Mouse (Mus musculus) layer of hippocampus, adult 8-10 months (tissue): ENCODE measurements at regions not wholly inside any gene's neighbourhood (a gene's known extent, or its start where the extent isn't known, plus 50 kb on each side); places are given as distances from the start of the nearest gene placed in this dataset.
A peak's percentile ranks its signal among the peaks of the same experiment; 100 is the strongest.

ENCODE experiments used
- DNase-seq, 2 experiments: peaks; one replicate each; pipeline ENCODE4 v3.0.0; 2022; ENCODE audit warnings: low spot score in 2 of 2

DNA sequence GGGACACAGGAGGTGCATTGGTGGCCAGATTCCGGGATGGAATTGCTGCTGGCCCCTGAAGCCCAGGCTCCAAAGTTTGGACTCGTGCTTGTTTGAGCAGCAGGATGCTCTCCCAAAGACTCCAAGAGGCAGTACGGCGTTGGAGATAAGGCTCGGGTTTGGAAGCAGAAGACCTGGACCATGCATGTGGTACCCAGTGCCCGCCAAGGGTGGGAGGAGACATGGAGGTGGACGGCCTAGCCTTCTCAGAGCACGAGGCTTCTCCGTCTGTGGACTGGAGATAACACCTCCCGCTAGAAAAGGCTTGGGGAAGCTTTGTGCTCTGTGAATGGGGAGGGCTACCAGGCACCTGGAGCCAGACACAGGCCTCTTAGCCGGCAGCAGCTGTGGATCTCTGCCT is 271.7 kb downstream of the Rps6kc1 start:
- no peak for DNase-seq

DNA sequence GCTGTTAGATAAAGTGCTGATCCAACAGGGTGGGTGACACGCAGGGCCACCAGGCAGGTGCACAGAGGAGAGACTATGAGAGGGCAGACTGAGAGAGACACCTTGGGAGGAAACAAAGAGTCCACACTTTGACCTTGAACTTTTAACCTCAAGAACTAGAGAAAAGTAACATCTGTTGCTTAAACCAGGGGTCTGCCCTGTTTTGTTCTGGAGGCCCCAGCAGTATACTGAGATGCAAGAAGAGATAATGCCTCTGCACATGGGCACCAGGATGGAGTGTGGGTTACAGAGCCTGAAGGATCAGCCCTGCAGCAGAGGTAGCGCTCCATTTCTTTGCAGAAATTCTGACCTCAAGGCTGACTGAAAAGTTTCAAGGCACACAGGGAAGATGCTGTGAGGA is 276.6 kb downstream of the Rps6kc1 start:
- DNase-seq = no peak

DNA sequence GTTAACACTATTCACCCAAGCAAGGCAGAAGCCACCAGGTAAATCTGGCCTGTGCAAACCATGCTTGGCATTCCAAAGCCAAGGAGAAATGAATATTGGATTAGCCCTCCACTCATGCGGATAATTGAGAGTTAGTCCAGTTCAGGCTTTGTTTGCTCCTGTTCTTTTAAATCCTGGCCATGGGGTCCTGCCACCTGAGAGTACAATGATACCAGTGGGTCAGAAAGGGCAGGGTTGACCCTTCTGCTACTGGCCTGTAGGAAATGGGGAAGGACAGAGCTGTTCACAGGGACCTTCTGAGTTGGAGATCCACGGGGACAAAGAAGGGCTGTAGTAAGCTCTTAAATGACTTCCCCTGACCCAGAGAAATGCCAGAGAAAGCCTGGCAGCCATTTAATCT is 279.9 kb downstream of the Rps6kc1 start:
- no peak for DNase-seq

DNA sequence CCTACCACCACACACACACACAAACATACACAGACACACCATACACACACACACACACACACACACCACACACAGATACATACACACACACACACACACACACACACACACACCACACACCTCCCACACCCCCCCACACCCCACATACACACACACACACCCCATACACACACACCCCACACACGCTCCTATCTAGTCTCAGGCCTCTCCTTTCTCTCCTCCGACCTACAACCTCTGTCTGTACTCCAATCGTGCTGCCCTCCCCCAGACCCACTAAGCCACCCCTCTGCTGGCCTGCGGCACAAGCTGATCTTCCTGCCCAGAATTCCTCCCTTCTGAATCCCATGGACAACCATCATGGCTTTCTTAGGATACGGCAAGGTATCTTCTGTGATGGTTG is 281.4 kb downstream of the Rps6kc1 start:
- DNase-seq = no peak

DNA sequence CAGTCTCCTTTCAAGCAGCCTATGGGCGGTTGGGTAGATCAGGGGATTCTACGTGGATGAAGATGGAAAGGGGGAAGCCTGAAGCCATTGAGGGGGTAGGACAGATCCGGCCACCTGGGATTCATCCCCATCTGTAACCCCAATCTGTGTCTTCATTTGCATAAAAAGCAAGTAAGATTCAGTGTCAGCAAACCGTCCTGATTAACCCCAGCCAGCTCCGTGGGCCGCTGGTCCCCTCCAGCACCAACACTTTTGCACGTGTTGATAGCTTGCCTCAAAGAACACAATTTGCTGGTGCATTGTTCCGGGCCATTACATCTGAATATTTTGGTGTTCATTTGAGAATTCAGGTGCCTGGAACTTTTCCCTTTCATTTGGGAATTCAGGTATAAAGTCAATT is 287.7 kb downstream of the Rps6kc1 start:
- no peak for DNase-seq

DNA sequence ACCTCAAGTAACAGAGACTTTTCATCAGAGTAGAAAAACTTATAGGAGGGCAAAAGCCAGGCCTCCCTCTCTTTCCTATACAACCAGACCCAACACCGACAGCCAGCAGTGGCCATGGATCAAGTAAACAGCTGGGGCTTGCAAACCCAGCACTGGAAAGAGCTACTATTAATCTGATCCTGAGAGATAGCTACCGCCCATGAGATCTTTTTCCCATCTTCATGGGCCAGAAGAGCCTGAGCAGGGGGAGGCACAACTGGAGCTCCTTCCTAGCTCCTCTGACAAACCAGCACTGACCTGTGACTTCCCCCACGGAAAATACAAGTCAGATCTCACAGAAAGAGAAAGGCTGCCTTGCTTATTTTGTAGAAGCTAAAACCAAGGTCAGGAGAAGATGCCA is 311.1 kb downstream of the Rps6kc1 start:
- no peak for DNase-seq

DNA sequence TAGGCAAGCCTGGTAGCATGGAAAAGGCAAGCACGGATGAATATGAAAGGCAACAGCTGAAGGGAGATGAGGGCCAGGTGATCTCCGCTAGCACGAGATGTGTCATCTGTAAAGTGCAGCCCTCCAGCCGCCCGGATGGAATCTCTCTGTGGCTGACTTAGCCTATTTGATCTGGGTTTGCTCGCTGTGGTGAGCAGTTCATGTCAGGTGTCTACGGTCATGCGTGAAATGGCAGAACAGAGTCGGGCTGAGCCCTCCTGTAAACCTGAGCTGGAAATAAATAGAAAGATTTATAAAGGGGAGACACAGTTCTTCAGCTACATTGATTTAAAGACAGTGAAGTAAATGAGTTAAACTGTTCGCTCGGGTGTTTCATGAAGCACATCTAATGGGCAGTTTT is 311.9 kb downstream of the Rps6kc1 start:
- no peak for DNase-seq

DNA sequence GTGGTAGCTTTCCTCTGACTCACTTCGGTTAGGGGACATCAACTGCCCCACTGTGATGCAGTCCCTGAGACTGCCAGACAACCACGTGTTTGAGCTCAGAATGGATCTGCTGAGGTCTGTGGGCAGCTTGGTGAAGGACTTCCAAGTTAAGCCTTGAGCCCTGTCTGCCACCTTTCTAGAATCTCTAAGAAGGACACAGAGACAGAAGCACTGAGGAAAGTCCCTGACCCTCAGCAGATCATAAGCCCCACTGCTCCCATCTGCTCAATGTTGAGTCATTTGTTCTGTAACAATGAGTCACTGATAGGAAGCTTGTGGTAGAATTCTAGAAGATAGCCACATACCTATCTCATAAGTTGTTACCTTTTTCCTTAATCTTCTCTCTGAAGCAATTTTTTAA is 315.4 kb downstream of the Rps6kc1 start:
- no peak for DNase-seq

DNA sequence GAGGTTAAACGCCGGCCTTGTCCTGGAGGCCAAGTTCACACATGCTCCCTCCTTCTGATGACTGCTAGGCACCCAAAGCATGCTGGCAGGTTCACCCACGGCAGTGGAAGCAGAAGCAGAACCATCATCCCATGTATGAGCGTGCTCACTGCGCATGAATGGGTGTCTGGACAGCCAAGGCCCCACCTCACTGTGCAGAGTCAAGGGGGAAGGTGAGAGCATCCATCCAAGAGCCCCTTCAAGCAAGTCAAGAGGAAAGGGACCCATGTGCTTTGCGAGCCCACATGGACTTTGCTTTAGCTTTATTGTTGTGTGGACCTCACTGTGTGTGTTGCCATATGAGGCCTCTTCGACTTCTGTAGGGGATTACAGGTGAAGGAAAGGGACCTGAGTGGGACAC is 319.9 kb downstream of the Rps6kc1 start:
- DNase-seq = no peak

DNA sequence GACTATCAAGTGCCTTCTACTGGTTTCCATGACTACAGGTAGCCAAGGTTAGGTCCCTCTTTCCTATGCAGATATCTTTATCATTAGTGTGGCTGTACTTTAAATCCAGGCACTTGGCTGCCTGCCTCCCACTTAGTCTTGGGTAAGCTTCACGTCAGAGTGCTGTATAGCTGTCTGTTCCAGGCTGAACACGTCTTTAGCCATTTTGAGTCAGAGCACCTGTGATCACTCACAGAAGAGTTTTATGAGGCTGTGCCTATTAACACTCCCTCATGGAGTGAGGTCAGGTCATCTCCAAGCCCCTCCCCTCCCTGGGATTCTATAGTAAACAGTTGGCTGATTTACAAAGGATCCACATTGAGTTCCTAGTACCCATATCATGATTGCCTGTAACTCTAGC is 322.0 kb downstream of the Rps6kc1 start:
- no peak for DNase-seq

DNA sequence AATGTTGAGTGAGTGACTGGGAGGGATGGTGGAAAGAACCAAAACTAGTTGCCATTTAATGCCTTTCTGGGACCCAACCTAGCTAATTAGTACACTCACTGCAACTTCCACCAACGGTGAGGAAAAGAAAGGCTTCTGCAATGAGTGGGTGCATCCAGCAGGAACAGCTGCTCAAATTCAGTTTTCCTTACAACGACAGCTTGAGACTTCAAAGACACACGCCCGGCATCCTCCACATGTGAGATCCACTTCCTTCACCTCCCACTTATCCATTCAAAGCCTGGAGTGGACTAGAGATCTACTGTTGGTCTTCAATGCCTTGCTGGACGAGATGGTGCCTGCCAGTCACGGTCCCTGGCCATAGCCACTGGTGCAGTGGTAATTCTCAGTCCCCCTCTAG is 328.3 kb downstream of the Rps6kc1 start:
- no peak for DNase-seq

DNA sequence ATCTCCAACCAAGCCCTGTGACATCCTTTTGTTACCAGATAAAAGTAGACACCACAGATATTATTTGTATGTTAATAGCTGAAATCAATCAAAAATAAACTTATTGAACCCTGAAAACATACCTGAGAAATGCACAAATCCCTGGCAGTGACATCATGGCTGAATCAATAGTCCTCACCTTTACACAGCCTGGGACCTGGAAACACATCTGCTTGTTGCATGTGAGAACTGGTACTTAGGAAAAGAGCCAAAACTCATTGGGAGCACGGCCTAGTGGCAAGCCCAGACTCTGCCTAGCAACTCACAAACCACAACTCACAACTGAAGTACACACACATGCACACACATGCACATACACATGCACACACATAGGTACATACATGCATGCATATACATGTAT is 330.9 kb downstream of the Rps6kc1 start:
- no peak for DNase-seq

DNA sequence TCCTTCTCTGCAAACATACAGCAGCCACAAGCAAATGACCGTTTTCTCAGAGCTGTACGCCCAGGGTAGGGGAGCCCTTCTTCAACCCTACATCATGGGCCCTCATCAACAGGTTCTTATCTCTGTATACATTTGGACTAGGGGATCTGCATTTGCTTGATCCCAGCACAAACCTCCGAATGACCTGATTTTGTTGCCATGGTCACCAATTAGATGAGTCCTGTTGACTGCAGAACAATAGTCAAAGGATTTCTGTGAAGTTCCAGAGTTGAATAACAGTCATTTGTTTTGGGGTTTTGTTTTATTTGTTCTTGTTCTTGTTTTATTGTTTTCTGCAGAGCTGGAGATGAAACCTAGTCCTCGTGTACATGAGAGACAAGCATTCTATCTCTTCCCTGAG is 340.6 kb downstream of the Rps6kc1 start:
- DNase-seq = no peak

DNA sequence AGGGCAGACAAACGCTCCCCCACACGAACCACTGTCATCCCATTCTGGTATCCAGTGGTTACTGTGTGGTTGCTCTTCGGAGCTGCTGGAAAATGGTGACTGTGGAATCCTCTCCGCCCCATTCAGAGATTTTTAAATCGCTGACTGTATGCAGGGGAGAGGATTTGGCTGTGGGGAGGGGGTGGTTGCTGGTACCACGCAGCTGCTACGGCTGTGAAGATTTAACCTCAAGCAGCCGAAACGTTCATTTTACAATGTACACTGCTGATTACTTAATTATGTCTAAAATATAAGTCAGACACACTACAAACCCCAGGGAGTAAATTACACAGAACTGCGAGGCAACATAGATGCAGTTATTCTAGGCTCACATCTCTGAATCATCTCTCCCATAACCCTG is 341.0 kb downstream of the Rps6kc1 start:
- no peak for DNase-seq

DNA sequence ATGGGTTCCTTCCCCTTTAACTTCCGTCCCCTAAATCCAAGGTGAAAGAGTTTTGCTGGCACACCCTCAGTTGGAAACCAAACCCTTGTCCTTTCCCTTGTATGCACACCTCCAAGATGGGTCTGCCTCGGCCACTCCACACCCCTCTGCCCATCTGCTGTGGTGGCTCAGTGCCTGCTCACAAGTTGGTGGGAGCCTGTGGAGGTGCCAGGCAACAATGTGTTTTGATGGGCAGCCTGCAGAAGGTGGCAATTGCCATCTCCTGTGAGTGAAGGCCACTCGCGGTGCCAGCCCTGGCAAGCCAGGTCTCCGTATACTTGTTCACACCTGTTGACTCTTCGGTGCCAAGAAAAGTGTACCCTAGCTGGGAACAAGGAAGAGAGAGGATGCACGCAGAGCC is 344.8 kb downstream of the Rps6kc1 start:
- DNase-seq = no peak

DNA sequence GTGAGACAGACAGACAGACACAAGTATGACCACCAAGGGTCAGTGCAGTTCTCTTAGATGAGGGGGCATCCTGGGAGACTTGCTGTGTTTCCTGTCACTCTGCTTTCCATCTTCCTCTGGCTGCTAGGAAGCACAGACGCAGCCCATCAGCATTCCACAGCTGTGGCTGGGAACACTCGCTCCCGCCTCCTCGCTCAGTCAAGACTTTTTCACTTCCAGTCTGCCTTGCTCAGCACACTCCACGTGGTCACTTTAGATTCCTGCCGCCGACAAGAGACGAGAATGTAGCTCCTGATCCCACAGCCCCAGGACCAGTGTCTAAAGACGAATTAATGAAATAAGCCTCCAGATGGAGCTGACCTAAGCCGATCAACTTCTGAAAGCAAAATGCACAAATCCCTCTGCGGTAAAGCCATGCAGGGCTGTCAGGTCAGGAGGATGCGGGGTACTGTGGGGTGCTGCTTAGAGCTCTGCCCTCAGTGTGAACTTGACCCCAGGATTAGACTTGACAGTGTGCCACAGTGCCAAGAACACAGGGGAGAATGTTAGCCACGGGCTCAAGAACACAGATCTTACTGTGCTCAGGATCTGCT is 348.6 kb downstream of the Rps6kc1 start:
- no peak for DNase-seq

DNA sequence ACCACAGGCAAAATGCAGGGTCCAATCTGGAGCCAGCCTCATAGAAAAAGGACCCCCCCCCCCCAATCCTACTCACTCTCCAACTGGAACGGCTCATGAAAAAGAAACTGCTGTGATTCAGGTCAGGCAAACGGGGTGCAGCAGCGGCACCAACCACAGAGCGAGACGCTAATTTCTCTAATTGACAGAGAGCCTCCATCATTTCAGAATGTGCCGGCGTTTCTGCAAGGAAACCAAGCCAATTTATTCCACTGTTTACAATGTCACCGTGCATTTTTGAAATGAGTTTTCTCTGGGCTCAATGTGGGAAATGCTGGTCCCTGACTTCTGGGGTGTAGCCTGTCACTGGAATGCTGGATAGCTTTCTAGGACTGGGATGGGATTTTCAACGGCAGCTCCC is 351.5 kb downstream of the Rps6kc1 start:
- DNase-seq = no peak

DNA sequence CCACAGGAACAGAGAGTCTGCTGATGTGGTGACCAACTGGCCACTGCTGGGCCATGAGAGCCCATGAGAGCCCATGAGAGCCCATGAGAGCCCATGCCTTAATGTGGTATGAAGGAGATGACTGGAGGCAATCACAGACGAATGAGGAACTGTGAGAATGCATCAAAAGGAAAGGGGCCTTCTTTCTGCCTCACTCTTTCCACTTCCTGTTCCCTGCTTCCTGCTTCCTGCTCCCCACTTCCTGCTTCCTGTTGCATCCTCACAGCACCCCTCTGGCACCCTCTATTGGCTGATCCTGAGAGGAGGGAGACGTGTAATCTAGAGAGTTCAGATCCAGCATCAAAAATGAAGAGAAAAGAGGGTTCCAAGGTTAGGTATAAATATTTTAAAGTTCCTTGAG is 369.7 kb downstream of the Rps6kc1 start:
- DNase-seq = no peak

DNA sequence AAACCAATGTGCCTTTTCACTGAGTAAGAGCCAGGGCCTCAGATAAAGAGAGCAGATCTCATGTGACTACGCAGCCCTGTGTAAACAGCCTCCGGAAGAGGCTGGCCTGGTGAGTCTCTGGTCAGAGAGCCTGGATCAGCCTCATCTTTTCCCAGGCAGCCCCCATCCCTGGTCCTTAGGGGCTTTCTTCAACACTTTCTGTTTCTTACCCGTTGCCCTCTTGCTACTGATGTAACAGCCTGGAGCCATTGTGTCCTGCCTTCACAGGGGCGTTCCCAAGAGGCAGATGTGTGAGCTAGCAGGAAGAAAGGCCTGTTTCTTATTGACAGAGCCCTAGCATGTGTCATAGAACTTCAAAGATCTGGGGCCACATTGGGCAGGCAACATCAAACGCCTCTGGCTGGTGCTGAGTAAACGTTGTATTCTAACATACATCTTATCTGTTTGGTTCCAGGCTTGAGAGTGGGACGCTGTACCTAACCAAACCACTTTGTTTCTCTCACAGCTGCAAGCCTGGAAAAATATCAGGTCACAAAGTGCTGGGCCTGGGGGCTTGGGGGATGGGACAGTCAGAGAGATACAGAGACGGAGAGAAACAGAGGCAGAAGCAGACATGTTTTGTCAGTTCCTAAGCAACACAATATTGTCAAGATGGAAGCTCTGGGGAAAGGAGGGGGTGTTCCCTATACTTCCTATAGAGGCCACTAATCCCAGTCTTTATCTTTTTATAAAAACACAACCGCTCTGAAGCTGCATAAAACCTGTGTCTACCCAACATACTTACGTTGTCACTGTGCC is 362.6 kb upstream of the Prox1 start:
- DNase-seq = no peak

DNA sequence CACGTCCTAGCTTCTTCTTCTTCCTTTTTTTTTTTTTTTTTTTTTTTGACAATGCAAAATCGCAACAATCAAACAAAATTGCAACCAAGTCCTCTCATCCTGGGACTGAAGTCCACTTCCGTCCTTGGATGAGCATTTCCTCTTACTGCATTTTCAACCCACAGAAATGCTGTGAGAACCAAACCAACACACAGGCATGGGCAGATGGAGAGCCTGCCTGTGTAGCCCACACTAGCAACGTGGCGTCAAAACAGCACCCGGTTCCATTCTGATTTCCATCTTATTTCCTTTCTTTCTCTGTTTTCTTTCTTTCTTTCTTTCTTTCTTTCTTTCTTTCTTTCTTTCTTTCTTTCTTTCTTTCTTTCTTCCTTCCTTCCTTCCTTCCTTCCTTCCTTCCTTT is 360.7 kb upstream of the Prox1 start:
- DNase-seq = peak in 1 of 2 experiments; percentile 37

DNA sequence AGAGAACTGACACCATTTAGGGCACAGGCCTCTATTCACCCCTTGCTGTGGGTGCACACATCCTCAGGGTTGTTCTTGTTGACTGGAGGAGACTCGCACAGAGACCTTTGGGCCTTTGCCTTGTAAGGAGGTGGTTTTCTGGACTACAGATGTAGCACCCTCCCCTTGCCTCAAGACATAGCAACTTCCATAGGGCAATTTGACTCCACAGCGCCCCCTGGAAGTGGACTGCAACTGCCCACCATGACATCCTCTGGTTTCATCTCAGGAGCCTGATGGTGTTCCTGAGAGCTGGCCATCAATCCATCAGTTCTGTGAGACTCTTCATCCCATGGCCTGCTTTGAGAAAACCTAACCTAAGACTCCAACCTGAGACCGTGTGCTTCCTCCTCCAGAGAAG is 359.6 kb upstream of the Prox1 start:
- no peak for DNase-seq

DNA sequence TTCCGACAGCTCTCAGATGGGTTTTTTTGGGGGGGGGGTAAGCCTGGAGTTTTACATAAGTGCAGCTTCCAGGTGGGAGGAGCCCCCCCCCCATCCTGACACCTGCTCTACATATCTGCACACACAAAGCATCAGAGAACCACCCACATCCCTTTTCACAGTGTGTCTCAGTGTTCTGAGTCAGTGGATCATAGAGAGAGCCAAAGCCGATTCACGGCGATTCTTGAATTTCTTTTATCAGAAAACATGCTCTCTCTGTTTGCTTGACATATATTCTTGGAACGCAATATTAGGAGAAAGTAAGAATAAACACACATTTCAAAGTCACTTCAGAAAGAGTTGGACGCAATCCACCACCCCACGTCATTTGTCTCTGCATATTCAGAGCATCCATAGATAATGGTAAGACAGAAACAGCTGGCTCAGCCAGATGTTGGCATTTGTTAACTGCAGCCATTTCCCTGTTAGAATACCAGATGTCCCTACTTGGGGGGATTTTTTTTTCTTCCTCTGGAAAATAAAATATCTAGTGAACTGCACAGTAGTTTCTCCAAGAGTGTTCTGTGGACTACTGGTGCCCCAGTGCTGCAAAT is 357.1 kb upstream of the Prox1 start:
- DNase-seq = peak; percentile 13 to 44

DNA sequence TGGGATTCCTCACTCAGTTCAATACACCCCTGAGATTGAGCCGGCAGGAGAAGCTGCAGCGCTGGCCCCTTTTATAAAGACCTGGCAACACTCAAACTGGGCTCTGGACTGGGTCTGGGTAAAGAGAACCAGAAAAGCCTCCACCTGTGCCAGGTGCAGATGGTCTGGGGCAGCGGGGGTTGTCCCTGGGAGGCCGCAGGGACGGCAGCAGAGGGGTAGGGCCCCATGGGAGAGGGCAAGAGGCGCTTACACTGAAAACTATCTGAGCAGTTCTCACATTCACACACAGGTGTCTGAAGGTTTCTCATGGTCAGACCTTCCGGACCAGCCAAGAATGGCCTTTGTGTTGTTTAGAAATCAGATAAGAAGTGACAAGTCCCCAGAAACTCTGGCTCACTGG is 356.1 kb upstream of the Prox1 start:
- DNase-seq = no peak
